Mouse (Mus musculus) myocyte (in vitro differentiated cells): ENCODE measurements around the gene Ptgds. TPM values are rescaled to one million over a fixed set of nuclear protein-coding genes. Genes with fewer than 3 reads are reported as not detected.

Experiments
- H3K27me3 ChIP-seq: one replicate; pipeline ENCODE4 v1.6.1; 2011; ENCODE audit not compliant: control insufficient read depth, insufficient read depth, insufficient read length
- H3K36me3 ChIP-seq: one replicate; pipeline ENCODE4 v1.6.1; 2011; ENCODE audit not compliant: control insufficient read depth, insufficient read depth
- H3K4me2 ChIP-seq: one replicate; pipeline ENCODE4 v1.6.1; 2011; ENCODE audit warnings: low read depth, control low read depth
- H3K4me3 ChIP-seq: one replicate; pipeline ENCODE4 v1.5.1; 2011; ENCODE audit warnings: mild to moderate bottlenecking, control low read depth, moderate library complexity
- H3K79me2 ChIP-seq: one replicate; pipeline ENCODE4 v1.6.1; 2011; ENCODE audit not compliant: control insufficient read depth, insufficient read depth
- H3ac ChIP-seq: one replicate; pipeline ENCODE4 v1.6.1; 2011; ENCODE audit not compliant: control insufficient read depth, insufficient read length
- CEBPB ChIP-seq: IDR thresholded peaks from 2 replicates; pipeline ENCODE4 v1.6.1; 2011; ENCODE audit warnings: mild to moderate bottlenecking, moderate library complexity; ENCODE audit not compliant: poor library complexity, insufficient read depth, severe bottlenecking
- E2F4 ChIP-seq: IDR thresholded peaks from one replicate; pipeline ENCODE4 v1.6.1; 2011; ENCODE audit warnings: mild to moderate bottlenecking, control low read depth, moderate library complexity; ENCODE audit not compliant: insufficient read depth
- MAX ChIP-seq: IDR thresholded peaks from one replicate; pipeline ENCODE4 v1.6.1; 2011; ENCODE audit warnings: low read depth, mild to moderate bottlenecking, control low read depth
- MYOD1 ChIP-seq, 3 experiments: IDR thresholded peaks; one replicate each; pipeline ENCODE4 v1.6.1; 2011; ENCODE audit warnings: control low read depth in 2 of 3, low read depth in 2 of 3, mild to moderate bottlenecking in 2 of 3, moderate library complexity in 1 of 3; ENCODE audit not compliant: insufficient read length in 2 of 3, control insufficient read depth in 1 of 3
- MYOG ChIP-seq, 3 experiments: IDR thresholded peaks; one replicate each; pipeline ENCODE4 v1.6.1; 2011; ENCODE audit warnings: control low read depth in 2 of 3, low read depth in 2 of 3, mild to moderate bottlenecking in 2 of 3; ENCODE audit not compliant: insufficient read length in 2 of 3, control insufficient read depth in 1 of 3, insufficient read depth in 1 of 3
- POLR2A ChIP-seq: IDR thresholded peaks from one replicate; pipeline ENCODE4 v1.6.1; 2011; ENCODE audit warnings: low read depth, mild to moderate bottlenecking, control low read depth, moderate library complexity; ENCODE audit not compliant: insufficient read length
- POLR2AphosphoS2 ChIP-seq: IDR thresholded peaks from one replicate; pipeline ENCODE4 v1.6.1; 2011; ENCODE audit warnings: low read depth, control low read depth; ENCODE audit not compliant: insufficient read length
- REST ChIP-seq: IDR thresholded peaks from one replicate; pipeline ENCODE4 v1.6.1; 2011; ENCODE audit warnings: mild to moderate bottlenecking, control low read depth, moderate library complexity; ENCODE audit not compliant: insufficient read depth, insufficient read length
- SRF ChIP-seq: IDR thresholded peaks from one replicate; pipeline ENCODE4 v1.6.1; 2011; ENCODE audit warnings: low read depth; ENCODE audit not compliant: control insufficient read depth, insufficient read length
- TCF12 ChIP-seq: IDR thresholded peaks from one replicate; pipeline ENCODE4 v1.6.1; 2011; ENCODE audit warnings: mild to moderate bottlenecking, control low read depth; ENCODE audit not compliant: poor library complexity, insufficient read depth, severe bottlenecking
- TCF3 ChIP-seq: IDR thresholded peaks from one replicate; pipeline ENCODE4 v1.6.1; 2011; ENCODE audit warnings: low read depth, control low read depth; ENCODE audit not compliant: insufficient read length
- USF1 ChIP-seq: IDR thresholded peaks from one replicate; pipeline ENCODE4 v1.6.1; 2011; ENCODE audit warnings: low read depth, mild to moderate bottlenecking, control low read depth, moderate library complexity
- polyA plus RNA-seq: library from polyadenylated mRNA; unstranded; fragments of >200 nt; fragmentation: generic; extraction: Trizol; gene quantifications from one replicate; pipeline ENCODE4 v1.2.1, GENCODE M21; 2012; ENCODE audit warnings: missing spikeins

Gene Ptgds
- polyA plus RNA-seq, 1 experiment, result 9.8 TPM

- no peak overlapping the region for H3K4me2 ChIP-seq
- no peak overlapping the region for H3ac ChIP-seq
- H3K36me3 ChIP-seq, result no peaks in the 10 kb centered on the region
- no peak overlapping the region for H3K4me3 ChIP-seq
- no peaks in the 10 kb centered on the region for H3K79me2 ChIP-seq
- no peaks in the 10 kb centered on the region for H3K27me3 ChIP-seq
- TF ChIP-seq E2F4 (no peak), MYOG (IDR thresholded peaks at IDR 0.05; ENCODE audit: control insufficient read depth in 1 of 3, insufficient read depth in 1 of 3, insufficient read length in 2 of 3, low read depth in 2 of 3) (no peak), TCF12 (no peak), USF1 (no peak), CEBPB (no peak), POLR2A (no peak), REST (no peak), MAX (no peak), TCF3 (no peak), MYOD1 (IDR thresholded peaks at IDR 0.05; ENCODE audit: control insufficient read depth in 1 of 3, insufficient read length in 2 of 3, low read depth in 2 of 3) (no peak)
These were observed 18.8 kb downstream of the Ptgds start for GRCm38 (mm10) chr2:25450853-25451647.

- H3ac ChIP-seq, result no peak overlapping the region
- no peaks in the 10 kb centered on the region for H3K36me3 ChIP-seq
- H3K79me2 ChIP-seq, result no peaks in the 10 kb centered on the region
- H3K27me3 ChIP-seq, result no peaks in the 10 kb centered on the region
- H3K4me2 ChIP-seq, result no peak overlapping the region
- no peak overlapping the region for H3K4me3 ChIP-seq
- TF ChIP-seq TCF3 (no peak), MYOD1 (IDR thresholded peaks at IDR 0.05; ENCODE audit: control insufficient read depth in 1 of 3, insufficient read length in 2 of 3, low read depth in 2 of 3) (peak in 2 of 3 experiments; percentile 63 to 87), MYOG (IDR thresholded peaks at IDR 0.05; ENCODE audit: control insufficient read depth in 1 of 3, insufficient read depth in 1 of 3, insufficient read length in 2 of 3, low read depth in 2 of 3) (peak; percentile 67 to 89 (median 77)), POLR2AphosphoS2 (no peak)
These were observed 27.2 kb downstream of the Ptgds start for GRCm38 (mm10) chr2:25442682-25443081.

GRCm38 (mm10) chr2:25441067-25441466 is 28.8 kb downstream of the Ptgds start:
- Histone ChIP-seq H3K27me3 (no peaks in the 10 kb centered on the region), H3ac (no peak overlapping the region), H3K79me2 (no peaks in the 10 kb centered on the region), H3K36me3 (no peaks in the 10 kb centered on the region), H3K4me3 (no peak overlapping the region), H3K4me2 (no peak overlapping the region)
- TF ChIP-seq POLR2AphosphoS2 (no peak), USF1 (no peak), POLR2A (no peak), MAX (no peak), TCF12 (no peak), CEBPB (no peak), TCF3 (no peak), E2F4 (no peak), MYOG (IDR thresholded peaks at IDR 0.05; ENCODE audit: control insufficient read depth in 1 of 3, insufficient read depth in 1 of 3, insufficient read length in 2 of 3, low read depth in 2 of 3) (no peak), MYOD1 (IDR thresholded peaks at IDR 0.05; ENCODE audit: control insufficient read depth in 1 of 3, insufficient read length in 2 of 3, low read depth in 2 of 3) (no peak), REST (no peak), SRF (no peak)

- no peaks in the 10 kb centered on the region for H3K36me3 ChIP-seq
- TF ChIP-seq MYOD1 (IDR thresholded peaks at IDR 0.05; ENCODE audit: control insufficient read depth in 1 of 3, insufficient read length in 2 of 3, low read depth in 2 of 3) (peak in 1 of 3 experiments; percentile 54), SRF (no peak), MYOG (IDR thresholded peaks at IDR 0.05; ENCODE audit: control insufficient read depth in 1 of 3, insufficient read depth in 1 of 3, insufficient read length in 2 of 3, low read depth in 2 of 3) (peak in 1 of 3 experiments; percentile 39), TCF3 (no peak)
- no peak overlapping the region for H3ac ChIP-seq
- H3K79me2 ChIP-seq, result no peaks in the 10 kb centered on the region
- H3K4me2 ChIP-seq, result no peak overlapping the region
- H3K4me3 ChIP-seq, result no peak overlapping the region
- no peaks in the 10 kb centered on the region for H3K27me3 ChIP-seq
These were observed 33.5 kb downstream of the Ptgds start for GRCm38 (mm10) chr2:25436286-25436820.

GRCm38 (mm10) chr2:25434292-25434691 is 35.6 kb downstream of the Ptgds start:
- no peak overlapping the region for H3ac ChIP-seq
- H3K4me2 ChIP-seq, result no peak overlapping the region
- H3K4me3 ChIP-seq, result no peak overlapping the region
- H3K79me2 ChIP-seq, result no peaks in the 10 kb centered on the region
- no peaks in the 10 kb centered on the region for H3K36me3 ChIP-seq
- peaks cover 5% of the 10 kb centered on the region for H3K27me3 ChIP-seq
- TF ChIP-seq CEBPB (no peak), MAX (no peak), TCF12 (no peak), USF1 (no peak), MYOD1 (IDR thresholded peaks at IDR 0.05; ENCODE audit: control insufficient read depth in 1 of 3, insufficient read length in 2 of 3, low read depth in 2 of 3) (no peak), POLR2A (no peak), POLR2AphosphoS2 (no peak), REST (no peak), TCF3 (no peak), E2F4 (no peak), MYOG (IDR thresholded peaks at IDR 0.05; ENCODE audit: control insufficient read depth in 1 of 3, insufficient read depth in 1 of 3, insufficient read length in 2 of 3, low read depth in 2 of 3) (no peak), SRF (no peak)
